Mouse (Mus musculus) frontal cortex, postnatal 10 days (tissue): ENCODE results near the gene Lztr1.

Source experiments
- DNase-seq, 2 experiments: peaks; one replicate each; pipeline ENCODE4 v3.0.0; 2022; ENCODE audit warnings: low spot score in 2 of 2, mixed read lengths in 1 of 2

Gene Lztr1

DNA sequence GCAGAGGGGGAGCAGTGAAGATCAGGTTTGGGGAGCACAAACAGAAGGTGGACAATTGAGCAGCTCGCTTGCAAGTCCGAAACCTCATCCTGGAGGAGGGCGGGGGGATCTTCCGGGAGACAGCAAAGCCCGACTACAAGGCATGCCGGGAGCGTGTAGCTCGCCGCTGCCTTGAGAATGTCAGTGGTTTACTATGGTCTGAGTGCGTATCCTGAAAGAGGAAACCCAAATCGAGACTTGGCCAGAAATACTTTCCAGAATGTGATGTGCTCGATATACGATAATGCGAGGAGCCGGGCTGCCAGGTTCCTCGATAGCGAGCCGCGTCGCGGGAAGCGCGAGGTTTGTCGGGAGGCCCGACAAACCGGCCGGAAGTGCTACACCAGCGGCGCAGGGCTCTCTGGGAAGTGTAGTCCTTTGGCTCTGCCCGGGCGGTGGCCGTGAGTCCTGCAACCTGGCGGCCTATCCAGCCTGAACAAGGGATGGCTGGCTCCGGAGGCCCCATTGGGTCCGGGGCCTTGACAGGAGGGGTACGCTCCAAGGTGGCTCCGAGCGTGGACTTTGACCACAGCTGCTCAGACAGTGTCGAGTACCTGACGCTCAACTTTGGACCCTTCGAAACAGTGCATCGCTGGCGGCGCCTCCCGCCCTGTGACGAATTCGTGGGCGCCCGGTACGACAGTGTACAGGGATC, at the start of gene Lztr1:
Gene Lztr1 (plus strand): TSS at position 143 of the 694 bp plus-strand sequence.
- peak; percentile 79 to 87 for DNase-seq

DNA sequence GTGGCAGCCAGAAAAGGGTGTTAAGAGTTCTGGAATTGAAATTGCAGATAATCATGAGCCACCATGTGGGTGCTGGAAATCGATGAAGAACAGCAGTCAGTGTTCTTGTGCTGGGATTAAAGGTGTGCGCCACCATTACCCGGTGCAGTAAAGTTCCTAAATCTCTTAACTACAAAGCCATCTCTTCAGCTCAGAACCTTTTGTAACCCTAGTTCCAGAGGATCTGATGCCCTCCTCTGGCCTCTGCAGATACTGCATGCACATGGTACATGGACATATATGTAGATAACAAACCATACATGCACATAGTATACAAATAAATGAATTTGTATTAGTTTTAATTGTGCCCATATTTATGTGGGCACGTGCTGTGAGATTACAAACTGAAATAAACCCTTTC, 48.2 kb upstream of the Lztr1 start:
- DNase-seq: no peak

DNA sequence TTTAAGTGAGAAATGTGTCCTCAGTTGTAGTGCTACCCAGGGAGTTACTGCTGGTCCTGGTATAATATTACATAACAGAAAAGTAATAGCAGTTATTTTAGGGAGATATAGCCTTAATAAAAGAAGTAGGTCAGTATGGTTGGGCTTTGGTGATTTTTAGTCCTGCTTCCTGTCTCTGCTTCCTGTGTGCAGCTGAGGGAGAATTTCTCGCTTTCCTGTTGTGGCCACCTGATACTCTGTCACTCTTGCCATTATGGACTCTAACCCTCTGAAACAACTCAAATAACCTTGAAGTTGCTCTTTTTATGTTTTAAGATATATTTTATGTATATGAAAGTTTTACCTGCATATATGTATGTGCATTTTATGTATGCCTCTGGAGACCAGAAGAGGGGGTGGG, 46.9 kb upstream of the Lztr1 start:
- no peak for DNase-seq

DNA sequence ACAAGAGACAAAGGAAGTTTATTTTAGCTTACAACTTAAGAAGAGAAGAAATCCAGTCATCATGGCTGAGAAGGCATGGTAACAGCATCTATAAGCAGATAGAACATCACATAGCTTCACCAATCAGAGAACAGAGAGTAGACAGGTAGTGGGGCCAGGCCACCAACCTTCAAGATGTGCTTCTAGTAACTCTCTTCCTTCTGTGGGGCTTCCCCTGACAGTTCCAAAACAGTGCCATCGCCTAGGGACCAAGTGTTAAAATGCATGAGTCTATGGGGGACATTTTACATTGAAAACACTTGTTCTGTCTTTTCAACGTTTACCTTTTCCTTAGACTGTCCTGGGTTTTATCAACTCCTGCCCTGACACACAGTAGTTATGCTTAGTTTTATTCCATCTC, 45.3 kb upstream of the Lztr1 start:
- no peak for DNase-seq

DNA sequence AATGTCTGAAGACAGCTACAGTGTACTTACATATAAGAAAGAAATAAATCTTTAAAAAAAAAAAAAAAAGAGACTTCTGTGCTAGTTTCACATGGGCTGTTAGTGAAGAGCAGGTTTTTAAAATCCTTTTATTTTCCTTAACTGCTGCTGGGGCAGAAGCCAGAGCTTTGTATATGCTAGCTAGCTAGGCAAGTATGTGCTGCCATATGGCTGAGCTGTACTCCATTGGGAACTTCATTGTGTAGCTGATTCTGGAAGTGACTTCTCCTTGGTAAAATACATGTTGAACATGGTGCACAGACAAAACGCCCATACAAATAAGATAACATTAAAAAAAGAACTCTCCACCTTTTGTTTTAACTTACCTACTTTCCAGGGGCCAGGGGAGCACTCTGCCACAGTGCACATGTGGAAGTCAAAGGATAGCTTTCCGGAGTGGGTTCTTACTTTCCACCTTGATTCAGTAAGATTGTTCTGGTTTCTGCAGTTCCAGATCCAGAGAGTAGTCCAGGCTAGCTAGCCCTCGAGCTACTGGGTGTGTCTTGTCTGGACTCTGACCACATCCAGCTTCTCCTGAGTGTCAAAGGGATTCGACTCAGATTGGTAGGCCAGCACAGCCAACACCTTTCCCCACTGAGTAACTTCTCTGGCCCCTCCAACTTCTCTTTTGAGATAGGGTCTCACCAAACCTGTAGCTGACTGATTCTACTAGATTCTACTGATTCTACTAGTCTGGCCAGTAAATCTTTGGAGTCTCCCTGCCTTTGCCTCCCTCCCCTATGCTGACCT, 41.4 kb upstream of the Lztr1 start:
- DNase-seq: no peak

DNA sequence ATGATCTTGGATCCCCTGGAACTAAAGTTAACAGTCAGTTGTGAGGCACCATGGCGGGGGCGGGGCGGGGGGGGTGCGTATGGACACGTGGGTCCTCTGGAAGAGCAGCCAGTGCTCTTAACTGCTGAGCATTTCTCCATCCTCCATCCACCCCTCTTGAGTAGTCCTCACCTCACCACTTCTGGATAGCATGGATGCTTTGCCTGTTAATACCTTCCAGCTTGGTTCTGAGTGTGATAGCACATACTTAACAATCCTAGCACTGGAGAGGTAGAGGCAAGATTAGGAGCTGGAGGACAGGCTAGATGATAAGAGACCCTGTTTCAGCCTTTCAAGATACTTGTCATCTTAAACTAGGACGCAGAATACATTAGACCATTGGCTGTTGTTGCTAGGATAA, 36.0 kb upstream of the Lztr1 start:
- no peak for DNase-seq

DNA sequence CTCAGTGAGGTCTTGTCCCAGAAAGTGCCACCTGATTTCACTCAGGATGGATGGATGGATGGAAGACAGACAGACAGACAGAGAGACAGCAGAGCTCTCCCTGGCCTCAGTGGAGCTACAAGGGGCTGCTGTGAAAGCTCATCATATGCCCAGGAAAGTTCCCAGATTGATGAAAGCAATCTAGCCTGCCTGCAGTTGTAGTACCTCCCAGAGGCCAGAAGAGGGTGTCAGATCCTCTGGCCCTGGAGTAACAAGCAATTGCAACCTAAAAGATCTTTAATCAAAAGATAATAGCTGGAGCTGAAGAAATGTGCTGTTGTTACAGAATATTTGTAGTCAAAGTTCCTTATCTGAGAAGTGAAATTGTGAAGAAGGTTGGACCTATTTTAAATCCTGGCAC, 34.4 kb upstream of the Lztr1 start:
- no peak for DNase-seq

DNA sequence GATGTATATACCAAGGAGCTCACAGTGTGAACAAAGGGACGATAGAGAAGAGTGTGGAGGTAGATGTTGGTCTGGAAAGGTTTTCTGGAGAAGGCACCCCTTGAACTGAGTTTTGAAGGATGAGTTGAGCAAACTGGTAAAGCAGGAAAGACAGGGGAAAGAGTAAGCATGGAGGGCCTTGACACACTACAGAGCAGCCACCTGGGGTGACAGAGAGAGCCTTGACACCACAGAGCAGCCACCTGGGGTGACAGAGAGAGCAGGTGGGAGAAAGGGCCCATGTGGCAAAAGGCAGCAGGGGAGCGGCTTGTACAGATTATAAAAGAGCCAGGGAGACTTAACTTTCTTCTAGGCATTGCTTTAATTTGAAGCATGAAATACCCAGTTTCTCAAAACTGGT, 33.7 kb upstream of the Lztr1 start:
- no peak for DNase-seq

DNA sequence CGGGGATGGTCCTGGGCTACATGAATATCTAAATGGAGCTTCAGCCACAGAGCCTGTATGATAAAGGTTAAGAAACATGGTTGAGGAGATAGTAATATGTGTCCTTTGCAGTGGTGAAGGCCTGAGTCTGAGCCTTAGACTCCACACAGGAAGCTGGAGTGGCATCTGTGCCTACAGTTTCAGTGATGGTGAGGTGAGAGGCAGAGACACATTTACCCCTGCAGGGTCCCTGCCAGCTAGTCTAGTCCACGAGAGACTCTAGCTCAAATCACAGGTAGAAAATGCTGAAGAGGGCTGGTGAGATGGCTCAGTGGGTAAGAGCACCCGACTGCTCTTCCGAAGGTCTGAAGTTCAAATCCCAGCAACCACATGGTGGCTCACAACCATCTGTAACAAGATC, 33.2 kb upstream of the Lztr1 start:
- no peak for DNase-seq

DNA sequence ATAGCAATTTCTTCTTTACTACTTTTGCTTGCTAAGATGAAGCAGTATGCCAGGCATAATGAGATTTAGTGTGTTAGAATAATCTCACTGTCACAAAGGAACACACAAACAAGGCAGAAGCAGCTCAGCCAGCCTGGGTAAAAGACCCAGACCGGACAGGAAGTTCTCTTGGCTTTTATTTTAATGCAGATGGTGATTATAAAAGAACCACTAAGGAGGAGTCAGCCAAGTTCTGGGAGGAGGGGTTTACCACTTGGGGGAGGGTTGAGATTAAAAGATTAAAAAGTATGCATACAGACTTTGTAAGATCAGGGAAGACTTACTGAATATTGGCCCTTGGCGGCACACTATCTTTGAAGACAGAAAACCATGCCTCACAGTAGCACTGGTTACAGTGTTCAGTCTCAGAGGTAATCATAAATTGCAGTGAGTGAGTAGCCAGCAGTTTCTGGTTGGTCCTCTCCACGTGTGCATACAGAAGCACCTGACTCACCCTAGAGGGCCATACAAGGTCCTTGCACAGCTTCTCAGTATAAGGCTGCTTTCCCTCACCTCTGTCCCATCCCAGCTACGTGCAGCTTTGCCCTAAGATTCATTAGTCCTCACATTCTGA, 30.1 kb upstream of the Lztr1 start:
- no peak for DNase-seq

DNA sequence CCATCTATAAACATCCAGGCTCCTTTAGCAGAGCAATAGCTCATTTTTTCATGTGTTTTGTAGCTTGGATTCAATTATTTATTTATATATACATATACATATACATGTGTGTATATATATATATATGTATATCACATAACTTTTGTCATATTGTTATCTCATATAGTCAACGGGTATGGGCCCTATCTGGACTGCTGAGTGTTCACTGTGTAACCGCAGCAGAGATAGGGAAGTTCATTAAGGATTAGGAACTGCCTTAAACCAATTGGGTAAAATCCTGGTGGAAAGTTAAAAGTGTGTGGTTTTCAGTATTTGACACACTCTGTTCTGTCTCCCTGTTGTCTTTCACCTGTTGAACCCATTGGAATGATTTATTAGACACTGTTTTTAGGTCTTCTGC, 27.0 kb upstream of the Lztr1 start:
- no peak for DNase-seq

DNA sequence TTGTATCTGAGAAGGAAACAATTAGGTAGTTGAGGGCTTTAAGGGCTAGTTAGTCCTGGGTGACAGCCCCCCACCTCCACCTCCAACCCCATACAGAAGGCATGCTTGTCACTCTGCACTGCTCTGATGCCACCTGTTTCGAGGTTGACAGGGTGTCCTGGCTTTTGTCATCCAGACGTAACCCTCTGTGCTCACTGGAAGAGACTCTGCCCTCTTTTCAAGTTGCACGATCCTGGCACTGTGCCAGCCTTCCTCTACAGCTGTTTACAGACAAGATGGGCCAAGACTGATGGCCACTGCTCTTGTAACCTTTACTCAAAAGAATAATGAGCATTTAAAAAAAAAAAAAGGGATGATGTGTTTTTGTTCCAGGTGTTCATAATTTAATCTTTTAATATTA, 22.0 kb upstream of the Lztr1 start:
- no peak for DNase-seq

DNA sequence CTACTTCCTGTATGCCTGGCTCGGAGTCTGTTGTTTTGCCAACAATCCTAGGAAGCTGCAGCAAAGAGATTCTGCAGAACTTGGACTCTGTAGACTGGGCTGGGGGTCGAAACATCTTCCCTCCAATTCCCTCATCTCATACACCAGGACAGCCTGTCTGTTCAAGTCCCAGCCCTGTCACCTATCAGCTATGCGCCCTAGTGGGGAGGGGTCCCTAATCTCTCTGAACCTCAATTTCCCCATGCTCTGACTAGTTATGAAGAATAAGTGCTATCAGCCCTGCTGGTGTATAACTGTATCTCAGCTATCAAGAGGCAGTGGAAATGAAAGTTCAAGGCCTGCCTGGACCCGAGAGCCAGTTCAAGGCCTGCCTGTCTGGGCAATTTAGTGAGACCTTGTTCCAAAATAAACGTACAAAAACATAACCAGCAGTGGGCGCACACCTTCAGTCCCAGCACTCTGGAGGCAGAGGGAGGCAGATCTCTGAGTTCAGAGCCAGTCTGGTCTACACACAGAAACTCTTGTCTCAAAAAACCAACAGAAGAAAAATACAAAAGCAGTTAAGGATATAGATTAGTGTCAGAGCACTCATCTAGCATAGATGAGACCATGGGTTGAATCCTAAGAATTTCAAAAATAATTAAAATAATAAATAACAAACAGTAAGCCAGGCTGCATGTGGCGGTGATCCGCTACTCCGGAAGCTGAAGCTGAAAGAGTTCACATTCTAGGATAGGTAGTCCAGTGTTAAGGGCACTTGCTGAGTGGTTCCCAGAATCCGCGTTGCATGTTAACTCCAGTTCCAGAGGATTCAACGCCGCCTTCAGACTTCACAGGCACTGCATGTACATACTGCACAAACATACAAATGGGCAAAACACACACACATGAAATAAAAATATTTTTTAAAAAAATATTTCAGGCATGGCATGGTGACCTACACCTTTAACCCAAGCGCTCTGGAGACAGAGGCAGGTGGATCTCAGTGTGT, 19.7 kb upstream of the Lztr1 start:
- DNase-seq: no peak

DNA sequence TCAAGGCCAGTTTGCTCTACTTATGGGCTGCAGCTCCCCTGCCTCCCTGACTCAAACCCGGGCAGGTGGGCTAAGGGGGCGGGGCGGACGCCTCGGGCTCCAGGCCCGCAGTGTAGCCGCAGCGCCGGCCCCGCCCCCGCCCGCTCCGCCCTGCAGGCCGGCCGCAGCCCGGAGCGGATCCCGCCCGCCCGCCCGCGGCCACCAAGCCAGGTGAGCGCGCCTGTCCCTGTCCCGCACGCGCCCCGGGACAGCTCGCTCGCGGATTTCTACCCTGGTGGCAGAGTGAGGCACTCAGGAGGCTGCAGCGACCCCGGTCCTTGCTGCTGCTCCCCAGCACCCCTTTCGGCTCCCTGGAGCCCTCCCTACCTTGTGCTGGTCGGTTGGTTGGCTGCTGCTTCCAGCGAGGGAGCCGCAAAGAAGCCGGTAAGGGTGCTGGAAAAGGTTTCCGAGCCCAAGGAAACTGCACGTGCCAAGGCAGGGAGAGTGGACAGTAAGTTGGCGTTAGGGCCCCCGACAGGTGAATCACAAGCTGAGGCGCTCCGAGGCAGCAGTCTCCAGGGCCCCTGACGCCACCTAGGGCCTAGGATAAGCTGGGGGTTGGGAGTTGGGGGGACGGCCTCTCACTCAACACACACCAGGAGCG, 18.9 kb upstream of the Lztr1 start, which contains the start of gene Aifm3:
Gene Aifm3 (plus strand): TSS at position 143 of the 643 bp plus-strand sequence.
- DNase-seq: no peak

DNA sequence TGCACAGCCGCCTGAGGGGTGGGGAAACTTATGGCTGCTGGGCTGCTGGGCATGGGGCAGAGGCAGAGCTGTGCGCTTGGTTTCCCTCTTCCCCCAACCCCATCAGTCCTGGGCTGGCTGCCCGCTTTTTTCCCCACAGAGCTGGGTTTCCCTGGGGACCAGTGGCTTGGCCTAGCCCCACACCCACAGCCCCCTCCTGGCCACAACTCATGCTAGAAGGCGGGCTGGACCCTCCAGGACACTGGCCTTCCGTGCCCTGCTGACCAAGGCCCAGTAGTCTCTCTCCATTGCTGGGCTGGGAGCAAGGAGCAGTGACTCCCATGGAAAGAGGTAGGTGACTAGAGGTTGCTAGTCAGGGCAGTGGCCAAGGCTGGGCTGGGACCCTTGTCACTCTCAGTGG, 17.3 kb upstream of the Lztr1 start:
- peak; percentile 40 to 45 for DNase-seq

DNA sequence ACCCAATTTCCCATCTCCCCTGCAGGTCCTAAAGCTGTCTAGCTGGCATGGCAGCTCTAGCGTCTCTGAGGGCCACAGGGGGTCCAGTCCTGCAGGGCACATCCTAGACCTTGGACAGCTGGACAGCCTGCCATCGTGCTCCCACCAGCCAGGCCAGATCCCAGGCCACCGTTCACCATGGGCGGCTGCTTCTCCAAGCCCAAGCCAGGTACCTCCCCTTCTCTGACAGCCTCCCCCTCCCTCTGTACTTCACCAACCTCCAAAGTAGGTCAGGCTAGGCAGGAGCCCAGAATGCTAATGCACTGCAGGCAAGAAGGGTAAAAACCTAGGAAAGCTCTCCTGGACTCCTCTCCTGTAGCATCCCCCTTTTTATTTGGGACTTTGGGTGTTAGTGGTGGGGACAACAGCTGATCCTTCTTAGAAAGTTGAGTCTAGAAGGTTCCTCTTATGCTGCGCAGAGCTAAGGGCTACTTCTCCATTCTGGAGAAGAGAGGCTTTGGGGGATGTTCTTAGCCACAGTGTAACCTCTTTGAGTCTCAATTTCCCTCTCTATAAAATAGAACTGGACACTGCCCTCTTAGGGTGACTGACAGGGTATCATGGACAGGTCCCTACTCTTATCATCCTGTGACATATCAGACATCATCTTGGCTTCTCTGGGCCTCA, 16.5 kb upstream of the Lztr1 start:
- no peak for DNase-seq

DNA sequence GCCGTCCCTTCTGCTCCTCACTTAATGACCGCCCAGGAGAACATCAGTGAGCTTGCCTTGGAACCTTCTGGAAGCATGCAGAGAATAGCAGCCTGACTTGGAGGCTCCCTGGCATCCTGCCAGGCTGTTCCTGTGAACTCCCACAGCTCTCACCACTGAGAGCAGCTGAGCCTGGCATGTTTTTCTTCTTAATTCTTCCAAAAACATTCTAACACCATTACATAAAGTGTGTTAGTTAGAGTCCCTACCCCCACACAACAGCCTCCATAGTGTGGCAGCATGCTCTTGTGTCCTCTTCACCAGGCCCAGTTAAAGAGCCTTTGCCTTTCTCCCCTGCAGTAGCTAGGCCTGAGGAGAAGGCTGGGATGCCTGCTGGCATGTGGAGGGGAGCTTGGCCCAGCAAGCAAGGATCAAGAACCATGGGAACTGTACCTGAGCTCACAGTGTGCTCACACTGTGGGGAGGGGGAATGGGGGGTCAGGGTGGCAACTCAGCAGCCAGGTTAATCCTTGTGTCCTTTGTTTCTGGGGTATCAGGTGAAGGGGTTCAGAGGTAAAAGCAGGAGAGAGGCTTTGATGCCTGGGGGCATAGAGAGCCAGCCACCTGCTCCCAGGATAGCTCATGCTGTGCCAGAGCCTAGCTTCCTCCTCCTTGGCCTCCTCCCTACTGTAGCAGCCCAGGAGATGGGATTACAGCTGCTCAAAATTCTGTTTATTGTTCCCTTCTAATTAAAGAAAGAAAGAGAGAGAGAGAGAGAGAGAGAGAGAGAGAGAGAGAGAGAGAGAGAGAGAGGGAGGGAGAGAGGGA, 11.8 kb upstream of the Lztr1 start:
- peak; percentile 78 to 84 for DNase-seq

DNA sequence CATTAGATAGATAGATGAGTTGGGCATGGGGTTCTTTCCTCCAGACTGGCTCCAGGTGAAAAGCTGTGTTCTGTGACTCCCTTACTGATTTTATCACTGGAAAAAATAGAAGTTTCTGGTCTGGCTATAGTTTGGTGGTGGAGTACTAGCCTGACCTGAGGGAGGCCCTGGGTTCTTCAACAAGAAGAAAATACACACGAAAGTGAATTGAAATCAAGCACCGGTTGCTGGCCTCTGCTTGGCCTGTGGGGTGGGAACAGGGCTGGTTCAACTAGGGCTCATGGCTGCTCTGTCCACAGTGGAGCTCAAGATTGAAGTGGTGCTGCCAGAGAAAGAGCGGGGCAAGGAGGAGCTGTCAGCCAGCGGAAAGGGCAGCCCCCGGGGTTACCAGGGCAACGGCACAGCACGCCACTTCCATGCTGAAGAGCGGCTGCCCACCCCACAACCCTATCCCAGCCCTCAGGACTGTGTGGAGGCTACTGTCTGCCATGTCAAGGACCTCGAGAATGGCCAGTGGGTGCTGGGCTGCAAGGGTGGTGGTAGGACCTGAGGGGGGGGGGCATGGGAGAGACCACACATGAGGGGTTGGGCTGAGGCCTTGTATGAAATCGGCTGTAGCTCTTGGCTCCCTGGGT, 9.1 kb upstream of the Lztr1 start:
- DNase-seq: peak; percentile 39 to 46

DNA sequence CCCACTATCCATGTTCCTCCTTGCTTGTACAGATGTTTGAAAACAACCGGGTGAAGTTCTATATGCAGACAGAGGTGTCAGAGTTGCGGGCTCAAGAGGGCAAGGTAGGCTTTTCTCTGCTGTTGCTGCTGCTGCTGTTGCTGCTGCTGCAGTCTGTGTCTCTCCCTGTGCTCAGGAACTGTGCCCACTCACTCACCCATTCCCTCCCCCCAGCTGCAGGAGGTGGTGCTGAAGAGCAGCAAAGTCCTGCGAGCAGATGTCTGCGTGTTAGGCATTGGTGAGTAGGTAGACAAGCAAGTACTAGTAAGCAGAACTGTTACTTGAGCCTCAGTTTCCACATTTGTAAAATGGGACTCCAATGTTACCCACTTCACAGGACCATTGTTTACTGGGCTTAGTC, 5.8 kb upstream of the Lztr1 start:
- no peak for DNase-seq
